Mouse (Mus musculus): Measurements from ENCODE around the gene Cyp2a12.

DNA sequence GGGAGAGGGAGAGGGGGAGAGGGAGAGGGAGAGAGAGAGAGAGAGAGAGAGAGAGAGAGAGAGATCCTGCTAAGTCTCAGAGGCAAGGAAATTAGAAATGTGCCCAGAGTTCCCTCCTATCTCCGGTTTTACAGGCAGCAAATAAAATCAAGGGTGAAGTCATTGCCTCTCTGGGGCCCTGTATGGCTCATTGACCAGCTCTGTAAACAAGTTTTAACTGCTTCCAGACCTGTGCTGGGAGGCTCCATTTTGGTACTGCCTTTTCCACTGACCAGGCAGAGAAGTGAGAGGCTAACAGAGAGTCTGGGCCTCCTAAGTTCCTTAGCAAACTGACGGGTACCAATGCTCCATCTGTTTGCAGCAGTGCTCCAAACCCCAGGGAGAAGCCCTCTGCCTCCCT, 52.7 kb downstream of the Cyp2a12 start:
- TF ChIP-seq EP300 (IDR thresholded peaks at IDR 0.05) (no peak), CTCF (IDR thresholded peaks at IDR 0.05) (no peak)
